Mouse (Mus musculus) ES-Bruce4 (cell line): ENCODE measurements at regions not wholly inside any gene's neighbourhood (a gene's known extent, or its start where the extent isn't known, plus 50 kb on each side); places are given as distances from the start of the nearest gene placed in this dataset.

Source experiments
- H3K27ac ChIP-seq: 2 replicates; pipeline ENCODE4 v1.5.1; 2012; ENCODE audit warnings: low read length, inconsistent platforms; ENCODE audit not compliant: insufficient read depth
- H3K27me3 ChIP-seq: 2 replicates; pipeline ENCODE4 v1.6.1; 2012; ENCODE audit warnings: mild to moderate bottlenecking, low read length, inconsistent platforms; ENCODE audit not compliant: control insufficient read depth, poor library complexity, insufficient read depth, severe bottlenecking
- H3K36me3 ChIP-seq: 2 replicates; pipeline ENCODE4 v1.6.1; 2012; ENCODE audit warnings: inconsistent platforms, mild to moderate bottlenecking, low read length, moderate library complexity; ENCODE audit not compliant: control insufficient read depth, poor library complexity, insufficient read depth, severe bottlenecking
- H3K4me1 ChIP-seq: one replicate; pipeline ENCODE4 v1.8.1; 2011; ENCODE audit warnings: low read length; ENCODE audit not compliant: control insufficient read depth, insufficient read depth
- H3K4me3 ChIP-seq: 2 replicates; pipeline ENCODE4 v1.5.1; 2011; ENCODE audit warnings: low read depth, mild to moderate bottlenecking, low read length
- H3K9ac ChIP-seq: 2 replicates; pipeline ENCODE4 v1.6.1; 2012; ENCODE audit warnings: low read depth, mild to moderate bottlenecking, inconsistent platforms; ENCODE audit not compliant: poor library complexity, severe bottlenecking
- H3K9me3 ChIP-seq: replicated peaks from 2 replicates; pipeline ENCODE4 v1.6.1; 2012; ENCODE audit warnings: mild to moderate bottlenecking, low read length, inconsistent platforms; ENCODE audit not compliant: control insufficient read depth, poor library complexity, insufficient read depth, severe bottlenecking
- CTCF ChIP-seq: IDR thresholded peaks from one replicate; pipeline ENCODE4 v1.8.1; 2011; ENCODE audit warnings: low read depth, low read length
- EP300 ChIP-seq: IDR thresholded peaks from 2 replicates; pipeline ENCODE4 v1.6.1; 2011; ENCODE audit warnings: low read depth, low read length; ENCODE audit not compliant: insufficient read depth
- POLR2A ChIP-seq: IDR thresholded peaks from one replicate; pipeline ENCODE4 v1.8.1; 2011; ENCODE audit warnings: low read length; ENCODE audit not compliant: insufficient read depth

DNA sequence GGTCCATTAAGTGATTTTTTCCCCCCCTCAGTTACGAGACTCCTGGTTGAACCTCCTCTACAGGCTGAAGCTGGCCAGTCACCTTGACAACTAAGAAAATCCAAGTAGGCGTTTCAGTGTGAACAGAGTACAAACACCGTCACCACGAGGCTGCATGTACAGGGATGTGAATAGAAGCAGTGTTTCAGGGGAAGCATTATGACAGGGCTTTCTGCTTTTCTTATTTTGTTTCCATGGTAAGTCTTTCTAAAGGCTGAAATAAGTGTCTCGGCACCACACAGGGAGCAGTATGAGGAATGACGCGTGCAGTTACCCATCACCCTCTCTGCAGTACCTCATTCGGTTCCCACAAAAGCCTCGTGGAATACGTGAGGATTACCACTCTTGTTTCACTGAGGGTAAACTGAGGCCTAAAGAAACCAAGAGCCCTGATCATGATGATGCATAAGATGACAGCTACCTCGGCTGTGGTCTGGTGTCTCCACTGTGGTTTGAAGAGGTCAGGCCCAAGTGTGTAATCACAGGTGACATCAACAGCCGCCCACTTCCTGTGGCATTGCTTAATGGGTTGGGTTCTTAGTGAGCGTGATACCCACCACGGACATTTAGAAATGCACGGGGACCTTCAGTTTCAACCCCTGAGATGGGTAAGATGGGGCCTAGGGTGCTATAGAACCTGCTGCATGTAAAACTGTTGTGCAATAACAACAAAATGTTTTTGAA, 230.5 kb downstream of the Foxo1 start:
- TF ChIP-seq CTCF (no peak), POLR2A (no peak), EP300 (no peak)
- no peaks in the 10 kb centered on the region for H3K9me3 ChIP-seq
- no peak overlapping the region for H3K4me3 ChIP-seq
- H3K9ac ChIP-seq: no peak overlapping the region
- no peaks in the 10 kb centered on the region for H3K27me3 ChIP-seq
- H3K27ac ChIP-seq: no peak overlapping the region
- no peaks in the 10 kb centered on the region for H3K4me1 ChIP-seq
- H3K36me3 ChIP-seq: no peaks in the 10 kb centered on the region

DNA sequence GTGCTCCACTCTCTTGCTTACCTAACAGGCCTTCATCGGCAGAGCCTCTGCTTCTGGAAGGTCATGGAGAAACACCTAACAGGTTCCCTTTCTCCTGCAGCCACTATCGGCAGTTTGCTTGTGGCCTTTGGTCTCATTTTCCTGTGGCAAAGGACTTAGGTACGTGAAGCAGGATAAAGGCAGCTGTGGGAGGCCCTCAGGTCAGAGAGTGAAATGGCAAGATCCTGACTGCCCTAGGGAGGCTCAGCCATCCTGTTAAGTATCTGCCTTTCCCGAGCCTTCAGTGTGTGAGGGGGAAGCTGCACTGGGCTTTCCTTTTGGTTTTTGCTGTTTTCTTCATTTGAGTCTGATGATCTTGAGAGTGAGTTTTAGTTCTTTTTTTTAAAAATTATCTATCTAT, 228.8 kb downstream of the Foxo1 start:
- no peaks in the 10 kb centered on the region for H3K36me3 ChIP-seq
- no peak overlapping the region for H3K27ac ChIP-seq
- no peaks in the 10 kb centered on the region for H3K4me1 ChIP-seq
- H3K9me3 ChIP-seq: no peaks in the 10 kb centered on the region
- TF ChIP-seq CTCF (no peak), POLR2A (no peak), EP300 (no peak)
- H3K27me3 ChIP-seq: no peaks in the 10 kb centered on the region
- H3K9ac ChIP-seq: no peak overlapping the region
- no peak overlapping the region for H3K4me3 ChIP-seq

DNA sequence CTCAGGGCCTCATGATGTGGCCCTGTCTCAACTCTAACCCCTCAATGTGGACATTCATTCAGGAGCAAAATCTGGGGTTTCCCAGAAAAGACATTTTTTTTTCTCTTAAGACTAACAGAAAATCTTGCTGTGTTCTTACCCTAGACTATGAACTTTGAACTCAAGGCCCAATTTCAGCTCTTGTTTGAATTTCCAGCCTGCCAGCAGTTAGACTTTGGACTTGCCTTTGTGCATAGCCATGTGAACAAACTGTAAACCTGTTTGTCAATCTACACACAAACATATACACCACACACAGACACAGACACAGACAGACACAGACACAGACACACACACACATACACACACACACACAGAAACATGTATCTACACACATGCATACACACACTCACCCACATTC, 227.3 kb downstream of the Foxo1 start:
- no peaks in the 10 kb centered on the region for H3K4me1 ChIP-seq
- H3K27ac ChIP-seq: no peak overlapping the region
- no peaks in the 10 kb centered on the region for H3K36me3 ChIP-seq
- H3K27me3 ChIP-seq: no peaks in the 10 kb centered on the region
- no peaks in the 10 kb centered on the region for H3K9me3 ChIP-seq
- H3K9ac ChIP-seq: no peak overlapping the region
- no peak overlapping the region for H3K4me3 ChIP-seq
- TF ChIP-seq CTCF: no peak

DNA sequence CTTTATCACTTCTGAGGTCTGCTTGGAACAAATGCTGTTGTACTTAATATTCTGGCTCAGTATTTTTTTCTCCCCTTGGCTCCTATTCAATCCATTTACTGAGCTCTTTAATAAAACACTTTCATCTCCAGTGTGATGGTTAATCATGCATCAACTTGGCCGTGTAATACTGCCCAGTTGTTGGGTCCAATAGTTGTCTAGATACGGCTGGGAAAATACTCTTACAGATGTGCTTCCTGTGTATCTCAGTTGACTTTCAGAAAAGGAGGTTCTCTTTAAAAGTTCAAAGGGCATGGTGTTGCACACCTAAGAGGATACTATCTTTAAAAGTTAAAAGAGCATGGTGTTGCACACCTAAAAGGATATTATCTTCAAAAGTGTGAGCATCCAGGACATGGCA, 226.8 kb downstream of the Foxo1 start:
- Histone ChIP-seq H3K4me1 (no peaks in the 10 kb centered on the region), H3K9ac (no peak overlapping the region), H3K27ac (no peak overlapping the region), H3K4me3 (no peak overlapping the region), H3K36me3 (no peaks in the 10 kb centered on the region), H3K27me3 (no peaks in the 10 kb centered on the region), H3K9me3 (no peaks in the 10 kb centered on the region)
- TF ChIP-seq EP300 (no peak), POLR2A (no peak), CTCF (no peak)

DNA sequence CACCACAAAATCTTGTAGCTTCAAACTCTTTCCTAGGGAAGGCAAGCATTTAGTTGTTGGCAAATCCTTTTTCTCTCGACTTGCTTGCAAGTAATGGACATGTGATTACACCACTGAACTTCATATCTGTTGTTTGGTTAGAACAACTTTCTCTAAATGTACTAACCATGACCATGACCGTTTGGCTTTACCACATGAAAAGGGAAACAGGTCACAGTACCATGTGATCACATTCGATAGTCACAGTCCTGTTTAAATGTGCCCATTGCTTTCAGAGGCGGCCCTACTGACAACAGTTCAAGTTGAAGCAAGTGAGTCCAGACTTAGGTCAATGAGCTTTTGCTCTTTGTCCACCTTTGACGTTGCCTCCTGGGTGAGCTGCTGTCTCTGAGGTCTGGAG, 211.1 kb downstream of the Foxo1 start:
- H3K27me3 ChIP-seq: no peaks in the 10 kb centered on the region
- no peaks in the 10 kb centered on the region for H3K36me3 ChIP-seq
- H3K4me1 ChIP-seq: no peaks in the 10 kb centered on the region
- no peak overlapping the region for H3K27ac ChIP-seq
- TF ChIP-seq EP300 (no peak), POLR2A (no peak), CTCF (no peak)
- no peak overlapping the region for H3K9ac ChIP-seq
- no peaks in the 10 kb centered on the region for H3K9me3 ChIP-seq
- no peak overlapping the region for H3K4me3 ChIP-seq

DNA sequence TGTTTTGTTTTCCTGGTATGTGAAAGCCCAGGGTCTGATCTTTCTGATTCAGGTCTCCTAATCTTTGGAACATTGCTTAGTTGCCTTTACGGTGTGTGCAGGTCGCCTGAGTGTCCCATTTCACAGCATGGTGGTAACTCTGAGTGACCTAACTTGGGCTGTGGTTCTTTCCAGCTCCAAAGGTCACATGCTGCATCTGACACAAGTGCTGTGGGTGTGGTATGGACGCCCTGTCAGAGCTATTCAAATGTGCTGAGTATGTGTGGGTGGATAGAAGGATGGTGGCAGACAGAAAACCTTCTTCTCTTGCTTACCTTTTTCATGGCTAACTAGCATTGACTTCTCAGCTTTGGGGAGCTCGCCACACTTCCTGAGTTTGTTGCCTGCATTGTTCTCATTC, 201.8 kb downstream of the Foxo1 start:
- Histone ChIP-seq H3K36me3 (no peaks in the 10 kb centered on the region), H3K27ac (no peak overlapping the region), H3K9ac (no peak overlapping the region), H3K4me3 (no peak overlapping the region), H3K4me1 (no peaks in the 10 kb centered on the region), H3K9me3 (peaks cover 8% of the 10 kb centered on the region; the same call in 1 of the 2 replicates), H3K27me3 (no peaks in the 10 kb centered on the region)
- TF ChIP-seq EP300 (no peak), CTCF (no peak)
